Mouse (Mus musculus) brain, embryonic 18.5 days (tissue): ENCODE data around the gene Sh3bgrl.

ENCODE experiments used
- DNase-seq: peaks from one replicate; pipeline ENCODE4 v3.0.0-alpha.2; 2012; ENCODE audit warnings: low read depth, low spot score

Gene Sh3bgrl

GRCm38 (mm10) chrX:109131834-109132233, 36.7 kb downstream of the Sh3bgrl start:
- DNase-seq = no peak

GRCm38 (mm10) chrX:109132463-109132862, 37.3 kb downstream of the Sh3bgrl start:
- DNase-seq = no peak

- no peak for DNase-seq
These were observed 38.3 kb downstream of the Sh3bgrl start for GRCm38 (mm10) chrX:109133500-109133899.

GRCm38 (mm10) chrX:109136306-109136705, 41.1 kb downstream of the Sh3bgrl start:
- no peak for DNase-seq

- DNase-seq = no peak
These were observed 41.7 kb downstream of the Sh3bgrl start for GRCm38 (mm10) chrX:109136820-109137219.

- DNase-seq = no peak
These were observed 42.1 kb downstream of the Sh3bgrl start for GRCm38 (mm10) chrX:109137295-109137694.

- no peak for DNase-seq
These were observed 46.2 kb downstream of the Sh3bgrl start for GRCm38 (mm10) chrX:109141337-109141870.

GRCm38 (mm10) chrX:109142281-109142680, 47.1 kb downstream of the Sh3bgrl start:
- DNase-seq = no peak

DNA sequence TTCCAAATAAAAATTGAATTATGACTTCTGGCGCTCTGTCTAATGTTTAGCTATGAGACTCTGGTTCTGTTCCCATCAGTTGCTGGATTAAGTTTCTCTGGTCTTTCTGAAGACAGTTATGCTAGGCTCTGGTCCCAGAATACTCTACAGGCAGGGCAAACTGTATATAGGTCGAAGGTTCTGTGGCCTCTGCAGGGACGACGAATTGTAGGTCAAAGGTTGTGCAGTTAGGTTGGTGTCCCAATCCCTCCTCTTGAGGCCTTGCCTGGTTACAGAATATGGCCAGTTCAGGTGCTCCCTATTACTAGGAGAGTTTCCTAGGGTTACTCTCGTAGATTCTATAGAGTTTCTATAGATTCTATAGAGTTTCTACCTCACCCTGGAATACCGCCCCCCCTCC, 50.6 kb downstream of the Sh3bgrl start:
- no peak for DNase-seq

- no peak for DNase-seq
These were observed 51.9 kb downstream of the Sh3bgrl start for GRCm38 (mm10) chrX:109147108-109147507.

- DNase-seq = no peak
These were observed 56.1 kb downstream of the Sh3bgrl start for GRCm38 (mm10) chrX:109151228-109151627.

DNA sequence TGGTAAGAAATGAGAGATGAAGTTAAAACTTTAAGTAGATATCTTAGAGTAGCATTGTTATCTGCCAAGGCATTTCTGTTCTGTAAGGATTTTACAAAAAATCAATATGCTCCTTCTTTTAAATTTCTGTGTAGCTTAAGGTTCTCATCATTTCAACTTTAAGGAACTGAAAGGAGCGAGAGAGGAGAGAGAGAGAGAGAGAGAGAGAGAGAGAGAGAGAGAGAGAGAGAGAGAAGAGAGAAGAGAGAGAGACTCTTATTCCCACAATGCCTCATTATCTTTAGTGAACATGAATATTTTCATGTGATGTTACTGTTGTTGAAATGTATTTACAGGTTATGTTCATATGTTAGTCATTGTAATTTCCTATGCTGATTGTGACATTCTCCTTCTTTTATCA, 65.2 kb downstream of the Sh3bgrl start:
- no peak for DNase-seq

- no peak for DNase-seq
These were observed 65.7 kb downstream of the Sh3bgrl start for GRCm38 (mm10) chrX:109160901-109161300.

DNA sequence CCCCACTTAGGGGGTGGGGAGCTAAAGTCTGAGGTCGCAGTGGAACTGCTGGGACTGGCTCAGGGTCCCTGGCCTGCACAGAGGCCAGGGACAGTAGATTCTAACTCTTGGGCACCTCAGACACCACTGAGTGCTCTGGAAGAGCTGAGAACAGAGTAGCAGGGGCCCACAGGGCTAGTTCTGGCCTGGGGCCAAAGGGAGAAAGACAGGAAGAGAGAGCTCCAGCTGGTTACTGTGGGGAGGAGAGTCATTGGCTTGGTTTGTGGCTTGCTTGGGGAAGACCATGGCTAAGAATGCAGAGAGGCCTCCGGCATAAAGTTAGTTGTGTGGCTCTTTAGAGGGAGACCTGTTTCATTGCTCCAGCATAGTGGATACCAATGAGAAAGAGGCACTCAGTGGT, 79.9 kb downstream of the Sh3bgrl start:
- no peak for DNase-seq

DNA sequence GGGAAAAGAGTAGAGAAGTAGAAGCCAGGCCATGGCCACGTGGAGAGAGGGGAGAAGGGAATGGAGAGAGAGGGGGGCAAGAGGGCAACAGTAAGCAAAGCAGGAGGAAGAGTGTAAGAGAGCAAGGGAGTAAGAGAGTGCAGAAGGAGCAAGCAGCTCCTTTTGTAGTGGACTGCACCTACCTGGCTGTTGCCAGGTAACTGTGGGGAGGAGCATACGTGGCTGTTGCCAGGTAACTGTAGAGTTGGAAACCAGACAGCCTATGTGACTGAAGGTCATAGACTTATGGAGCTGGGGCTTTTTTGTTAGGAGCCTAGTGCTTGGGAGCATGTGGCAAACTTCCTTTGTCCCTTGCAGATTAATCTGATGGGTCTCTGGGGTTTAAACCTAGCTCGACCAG, 80.3 kb downstream of the Sh3bgrl start:
- no peak for DNase-seq

DNA sequence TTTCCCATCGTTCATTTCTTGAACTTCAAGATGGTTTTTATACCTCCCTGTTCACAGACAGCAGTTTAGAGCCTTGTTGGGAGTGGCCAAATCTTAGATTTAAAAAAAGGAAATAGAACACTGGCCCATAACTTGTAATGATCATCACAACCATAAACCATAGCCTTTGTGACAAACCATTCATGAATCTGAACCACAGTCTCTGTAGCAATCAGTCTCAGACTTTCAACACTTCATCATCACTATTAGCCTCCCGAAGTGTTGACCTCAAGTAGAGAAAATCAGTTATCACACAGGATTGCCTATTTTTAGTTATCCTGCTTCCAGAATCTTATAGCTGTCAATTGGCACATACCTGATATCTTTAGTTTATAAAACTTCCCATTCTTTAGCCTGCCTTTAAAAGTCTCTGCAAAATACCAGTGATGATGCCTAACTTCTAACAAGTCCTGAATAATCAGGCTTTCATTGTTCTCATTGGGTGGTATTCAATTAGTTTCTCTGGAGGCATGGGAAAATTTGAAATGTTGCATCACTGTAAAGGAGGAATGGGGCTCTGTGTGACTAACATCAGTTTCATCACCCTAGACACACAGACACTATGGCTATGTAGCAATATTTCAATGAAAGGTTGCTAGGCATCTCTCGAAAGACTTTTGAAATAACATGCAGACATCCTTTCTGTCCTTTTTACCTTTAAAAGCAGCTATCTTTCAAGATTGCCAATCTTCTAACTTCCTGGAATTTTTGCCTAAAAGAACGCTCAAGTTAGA, 89.7 kb downstream of the Sh3bgrl start:
- DNase-seq = no peak

- DNase-seq = no peak
These were observed 94.4 kb downstream of the Sh3bgrl start for GRCm38 (mm10) chrX:109189607-109190006.

DNA sequence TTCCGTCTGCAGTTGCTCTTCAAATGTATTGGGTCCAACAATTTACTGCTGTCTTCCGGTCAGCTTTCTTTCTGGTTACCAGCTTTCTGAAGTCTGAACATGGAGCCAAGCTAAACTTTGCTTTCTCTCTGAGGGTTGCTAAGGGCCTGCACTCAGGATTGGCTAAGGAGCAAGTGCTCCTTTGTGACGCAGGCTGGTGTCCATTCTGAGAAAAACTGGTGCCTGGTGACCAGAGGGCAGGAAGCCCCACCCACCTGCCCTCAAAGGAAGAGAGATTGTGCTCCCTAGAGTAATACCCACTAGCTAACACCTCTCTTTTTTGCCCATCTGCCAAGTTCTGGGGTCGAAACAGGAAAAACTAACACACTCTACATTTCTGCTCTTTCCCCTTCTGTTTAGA, 95.8 kb downstream of the Sh3bgrl start:
- DNase-seq = no peak

- no peak for DNase-seq
These were observed 96.3 kb downstream of the Sh3bgrl start for GRCm38 (mm10) chrX:109191436-109191835.

- DNase-seq = no peak
These were observed 101.3 kb downstream of the Sh3bgrl start, which contains the start of gene Gm6377 for GRCm38 (mm10) chrX:109196468-109196867. Gm6377 (plus strand) TSS chrX:109196756.

- DNase-seq = no peak
These were observed 112.7 kb downstream of the Sh3bgrl start for GRCm38 (mm10) chrX:109207843-109208242.

DNA sequence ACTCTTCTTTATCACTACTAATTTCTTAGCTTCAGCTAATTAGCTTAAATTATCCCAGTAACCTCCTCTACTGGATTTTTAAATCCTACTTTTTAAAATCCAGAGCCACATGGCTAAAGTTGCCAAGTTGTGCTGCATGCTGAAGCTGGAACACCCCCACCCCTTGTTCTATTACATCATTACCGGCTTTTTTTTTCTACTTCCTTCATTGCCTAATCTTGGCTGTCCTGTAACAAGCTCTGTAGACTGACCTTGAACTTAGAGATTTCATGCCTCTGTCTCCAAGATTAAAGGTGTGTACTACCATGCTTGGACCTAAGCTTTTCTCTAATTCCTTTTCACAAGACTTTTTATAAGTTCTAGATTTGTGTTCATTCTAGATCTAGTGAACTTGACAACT, 133.6 kb downstream of the Sh3bgrl start:
- no peak for DNase-seq

GRCm38 (mm10) chrX:109235383-109236036, 140.3 kb downstream of the Sh3bgrl start:
- no peak for DNase-seq
